Mouse (Mus musculus) heart, embryonic 13.5 days (tissue): ENCODE results near the gene Gpatch11. TPM values are rescaled to one million over a fixed set of nuclear protein-coding genes. Genes with fewer than 3 reads are reported as not detected.
"Not testable (repeated sequence)": the region's sequence is repeated elsewhere in the genome, so short reads cannot be mapped to it uniquely, and the experiment has no call there.

ENCODE experiments used
- ATAC-seq: fragments of 200-750 bp; cut with Nextera tagmentation; 2 replicates; pipeline ENCODE4 v1.8.0; 2017; ENCODE audit warnings: moderate TSS enrichment; ENCODE audit not compliant: insufficient number of reproducible peaks, low FRiP score, low TSS enrichment; ENCODE audit errors: extremely low read depth
- H3K27ac ChIP-seq: fragments of 300-500 bp; sonication (generic); replicated peaks from 2 replicates; pipeline ENCODE4 v1.5.1; 2015; ENCODE audit warnings: moderate library complexity, mild to moderate bottlenecking, inconsistent platforms
- H3K27me3 ChIP-seq: fragments of 300-500 bp; sonication (generic); replicated peaks from 2 replicates; pipeline ENCODE4 v1.6.1; 2015; ENCODE audit warnings: mild to moderate bottlenecking, inconsistent platforms
- H3K36me3 ChIP-seq: fragments of 300-500 bp; sonication (generic); 2 replicates; pipeline ENCODE4 v1.6.1; 2015; ENCODE audit warnings: mild to moderate bottlenecking, inconsistent platforms
- H3K4me1 ChIP-seq: fragments of 300-500 bp; sonication (generic); 2 replicates; pipeline ENCODE4 v1.6.1; 2015; ENCODE audit warnings: inconsistent platforms
- H3K4me2 ChIP-seq: fragments of 300-500 bp; sonication (generic); 2 replicates; pipeline ENCODE4 v1.6.1; 2015; ENCODE audit warnings: inconsistent platforms, mild to moderate bottlenecking, moderate library complexity
- H3K4me3 ChIP-seq: fragments of 300-500 bp; sonication (generic); 2 replicates; pipeline ENCODE4 v1.5.1; 2015; ENCODE audit warnings: moderate library complexity, mild to moderate bottlenecking, inconsistent platforms
- H3K9ac ChIP-seq: fragments of 300-500 bp; sonication (generic); 2 replicates; pipeline ENCODE4 v1.6.1; 2015; ENCODE audit warnings: inconsistent platforms, mild to moderate bottlenecking, moderate library complexity
- H3K9me3 ChIP-seq: fragments of 300-500 bp; sonication (generic); 2 replicates; pipeline ENCODE4 v1.6.1; 2016; ENCODE audit warnings: inconsistent platforms
- WGBS: fragments of 180-500 bp; shearing (Covaris S2); methylation state at CpG from one replicate; pipeline ENCODE4 v1.1.7; 2015; ENCODE audit warnings: mixed read lengths; 5-methylcytosine and 5-hydroxymethylcytosine counted together
- polyA plus RNA-seq: library from polyadenylated mRNA; unstranded; fragments of >200 nt; fragmentation: Nextera tagmentation; extraction: Ambion mirVana; gene quantifications from 2 replicates; pipeline ENCODE4 v1.2.1, GENCODE M21; 2015

The Gpatch11 gene
- 33.1 and 35.7 TPM in 2 replicates for polyA plus RNA-seq

GRCm38 (mm10) chr17:78834856-78835835 is at the start of gene Gpatch11, which contains the start of gene Heatr5b:
Gene Gpatch11, plus strand, starts transcription at chr17:78835567.
Gene Heatr5b, minus strand, starts transcription at chr17:78835364.
- peak; percentile 96 for ATAC-seq
- peak within 1 kb of the TSS; percentile 91 for H3K9ac ChIP-seq
- peak within 1 kb of the TSS; percentile 89 for H3K27ac ChIP-seq
- peak within 1 kb of the TSS; percentile 88 for H3K4me3 ChIP-seq
- WGBS, result under 1% methylated on average over 81 of the region's 81 CpGs
- H3K4me2 ChIP-seq, result peak within 1 kb of the TSS; percentile 84
- H3K36me3 ChIP-seq, result peaks cover 42% of the 10 kb centered on the region
- no peaks in the 10 kb centered on the region for H3K27me3 ChIP-seq
- peaks cover 9% of the 10 kb centered on the region for H3K4me1 ChIP-seq
- no peaks in the 10 kb centered on the region for H3K9me3 ChIP-seq

GRCm38 (mm10) chr17:78788273-78788672 is 47.1 kb upstream of the Gpatch11 start:
- WGBS, result 61% methylated on average over 3 of the region's 3 CpGs

GRCm38 (mm10) chr17:78791068-78791689 is 44.2 kb upstream of the Gpatch11 start:
- peak; percentile 75; the same call in 1 of the 2 replicates for ATAC-seq
- 18% methylated on average over 7 of the region's 7 CpGs for WGBS
- no peak overlapping the region for H3K4me3 ChIP-seq

More at GRCm38 (mm10) chr17:78788273-78788672, 47.1 kb upstream of the Gpatch11 start:
- H3K4me2 ChIP-seq, H3K9ac ChIP-seq, ATAC-seq, H3K4me3 ChIP-seq, H3K27ac ChIP-seq, H3K9me3 ChIP-seq, H3K27me3 ChIP-seq: not testable (repeated sequence)
- H3K4me1 ChIP-seq, result peaks cover 33% of the 10 kb centered on the region
- H3K36me3 ChIP-seq, result peaks cover 34% of the 10 kb centered on the region

GRCm38 (mm10) chr17:78791690-78792070 is 43.7 kb upstream of the Gpatch11 start:
- Histone ChIP-seq H3K27me3 (no peaks in the 10 kb centered on the region), H3K9ac (peak overlapping the region; percentile 67), H3K4me2 (peak overlapping the region; percentile 41), H3K36me3 (peaks cover 55% of the 10 kb centered on the region), H3K4me3 (no peak overlapping the region), H3K9me3 (no peaks in the 10 kb centered on the region; the same call in 1 of the 2 replicates), H3K4me1 (peaks cover 40% of the 10 kb centered on the region), H3K27ac (peak overlapping the region; percentile 98)
- WGBS, result 51% methylated on average over 3 of the region's 3 CpGs
- ATAC-seq, result no peak; the same call in 1 of the 2 replicates

More at GRCm38 (mm10) chr17:78791068-78791689, 44.2 kb upstream of the Gpatch11 start:
- H3K27me3 ChIP-seq, result no peaks in the 10 kb centered on the region
- peaks cover 50% of the 10 kb centered on the region for H3K36me3 ChIP-seq
- no peaks in the 10 kb centered on the region; the same call in 1 of the 2 replicates for H3K9me3 ChIP-seq
- no peak overlapping the region; the same call in 1 of the 2 replicates for H3K9ac ChIP-seq
- peak overlapping the region; percentile 41; the same call in 1 of the 2 replicates for H3K4me2 ChIP-seq
- H3K27ac ChIP-seq, result peak overlapping the region; percentile 98
- H3K4me1 ChIP-seq, result peaks cover 40% of the 10 kb centered on the region

- peaks cover 59% of the 10 kb centered on the region for H3K36me3 ChIP-seq
- H3K9ac ChIP-seq, result peak overlapping the region; percentile 67
- WGBS, result 60% methylated on average over 3 of the region's 3 CpGs
- peaks cover 40% of the 10 kb centered on the region for H3K4me1 ChIP-seq
- ATAC-seq, result no peak
- peak overlapping the region; percentile 98 for H3K27ac ChIP-seq
- H3K9me3 ChIP-seq, result no peaks in the 10 kb centered on the region; the same call in 1 of the 2 replicates
- H3K4me2 ChIP-seq, result peak overlapping the region; percentile 41
- H3K27me3 ChIP-seq, result no peaks in the 10 kb centered on the region
- no peak overlapping the region for H3K4me3 ChIP-seq
Measured at GRCm38 (mm10) chr17:78792122-78792521, 43.2 kb upstream of the Gpatch11 start.

GRCm38 (mm10) chr17:78794390-78794789 is 41.0 kb upstream of the Gpatch11 start:
- Histone ChIP-seq H3K9me3 (no peaks in the 10 kb centered on the region), H3K4me1 (peaks cover 40% of the 10 kb centered on the region), H3K27me3 (no peaks in the 10 kb centered on the region), H3K27ac (no peak overlapping the region), H3K4me2 (no peak overlapping the region), H3K36me3 (peaks cover 70% of the 10 kb centered on the region), H3K9ac (no peak overlapping the region), H3K4me3 (no peak overlapping the region)
- 77% methylated on average over 5 of the region's 5 CpGs for WGBS
- no peak for ATAC-seq

- no peaks in the 10 kb centered on the region for H3K9me3 ChIP-seq
- no peak for ATAC-seq
- H3K4me3 ChIP-seq, result no peak overlapping the region
- H3K4me2 ChIP-seq, result no peak overlapping the region
- H3K36me3 ChIP-seq, result peaks cover 86% of the 10 kb centered on the region
- H3K4me1 ChIP-seq, result peaks cover 18% of the 10 kb centered on the region
- WGBS, result 94% methylated on average over 1 of the region's 1 CpGs
- H3K27me3 ChIP-seq, result no peaks in the 10 kb centered on the region
- H3K27ac ChIP-seq, result no peak overlapping the region
- H3K9ac ChIP-seq, result no peak overlapping the region
Measured at GRCm38 (mm10) chr17:78797222-78797621, 38.1 kb upstream of the Gpatch11 start.

- peaks cover 69% of the 10 kb centered on the region for H3K36me3 ChIP-seq
- H3K4me1 ChIP-seq, result no peaks in the 10 kb centered on the region
- no peak for ATAC-seq
- H3K9me3 ChIP-seq, result no peaks in the 10 kb centered on the region
- H3K4me2 ChIP-seq, result no peak overlapping the region
- peak overlapping the region; percentile 62; the same call in 1 of the 2 replicates for H3K27ac ChIP-seq
- no peak overlapping the region for H3K9ac ChIP-seq
- no peaks in the 10 kb centered on the region for H3K27me3 ChIP-seq
- H3K4me3 ChIP-seq, result no peak overlapping the region
Measured at GRCm38 (mm10) chr17:78809019-78809418, 26.3 kb upstream of the Gpatch11 start.

- 86% methylated on average over 3 of the region's 3 CpGs for WGBS
Measured at GRCm38 (mm10) chr17:78809582-78809981, 25.8 kb upstream of the Gpatch11 start.

GRCm38 (mm10) chr17:78824346-78824745 is 11.0 kb upstream of the Gpatch11 start:
- H3K4me1 ChIP-seq, result peaks cover 6% of the 10 kb centered on the region; the same call in 1 of the 2 replicates
- H3K27ac ChIP-seq, result peak overlapping the region; percentile 26; the same call in 1 of the 2 replicates
- no peak overlapping the region for H3K4me3 ChIP-seq
- no peak overlapping the region for H3K9ac ChIP-seq
- H3K4me2 ChIP-seq, result no peak overlapping the region
- ATAC-seq, result no peak
- H3K9me3 ChIP-seq, result no peaks in the 10 kb centered on the region
- H3K27me3 ChIP-seq, result no peaks in the 10 kb centered on the region
- peaks cover 88% of the 10 kb centered on the region for H3K36me3 ChIP-seq
- 52% methylated on average over 13 of the region's 13 CpGs for WGBS

More at GRCm38 (mm10) chr17:78809582-78809981, 25.8 kb upstream of the Gpatch11 start:
- H3K27me3 ChIP-seq, result no peaks in the 10 kb centered on the region
- H3K4me2 ChIP-seq, result no peak overlapping the region
- no peak overlapping the region for H3K4me3 ChIP-seq
- H3K4me1 ChIP-seq, result no peaks in the 10 kb centered on the region
- peak overlapping the region; percentile 62; the same call in 1 of the 2 replicates for H3K27ac ChIP-seq
- peaks cover 69% of the 10 kb centered on the region for H3K36me3 ChIP-seq
- no peaks in the 10 kb centered on the region for H3K9me3 ChIP-seq
- no peak overlapping the region for H3K9ac ChIP-seq
- ATAC-seq, result no peak

GRCm38 (mm10) chr17:78836056-78836455 is 689 bp downstream of the Gpatch11 start:
- Histone ChIP-seq H3K4me2 (peak overlapping the region; percentile 79), H3K4me3 (peak overlapping the region; percentile 88), H3K27ac (peak overlapping the region; percentile 74), H3K27me3 (no peaks in the 10 kb centered on the region), H3K36me3 (peaks cover 36% of the 10 kb centered on the region), H3K9me3 (no peaks in the 10 kb centered on the region), H3K9ac (peak overlapping the region; percentile 80), H3K4me1 (peaks cover 9% of the 10 kb centered on the region)
- no peak for ATAC-seq
- WGBS, result 29% methylated on average over 2 of the region's 2 CpGs
